Mouse (Mus musculus) liver, adult 2 months (tissue): ENCODE results near the gene Tnrc6a. TPM values are rescaled to one million over a fixed set of nuclear protein-coding genes. Genes with fewer than 3 reads are reported as not detected.

Experiments used
- DNase-seq: peaks from one replicate; pipeline ENCODE4 v3.0.0-alpha.2; 2011; ENCODE audit warnings: low read depth, low spot score; ENCODE audit errors: extremely low read depth
- H3K27ac ChIP-seq: fragments of 200-500 bp; replicated peaks from 2 replicates; pipeline ENCODE4 v1.5.1; 2012; ENCODE audit warnings: low read depth, mild to moderate bottlenecking, control low read depth, inconsistent platforms, low read length; ENCODE audit not compliant: insufficient read depth
- H3K27me3 ChIP-seq: fragments of 200-500 bp; 2 replicates; pipeline ENCODE4 v1.6.1; 2012; ENCODE audit warnings: mild to moderate bottlenecking, moderate library complexity, low read length, inconsistent platforms; ENCODE audit not compliant: control insufficient read depth, insufficient read depth
- H3K36me3 ChIP-seq: fragments of 200-500 bp; 2 replicates; pipeline ENCODE4 v1.6.1; 2012; ENCODE audit warnings: low read length, inconsistent platforms; ENCODE audit not compliant: control insufficient read depth, insufficient read depth
- H3K4me1 ChIP-seq: fragments of 200-500 bp; 2 replicates; pipeline ENCODE4 v1.6.1; 2011; ENCODE audit warnings: low read length; ENCODE audit not compliant: control insufficient read depth, insufficient read depth
- H3K4me3 ChIP-seq: fragments of 200-500 bp; 2 replicates; pipeline ENCODE4 v1.5.1; 2011; ENCODE audit warnings: low read depth, mild to moderate bottlenecking, control low read depth, low read length, moderate library complexity; ENCODE audit not compliant: insufficient read depth
- H3K79me2 ChIP-seq: fragments of 200-500 bp; 2 replicates; pipeline ENCODE4 v1.6.1; 2012; ENCODE audit warnings: inconsistent platforms, mild to moderate bottlenecking, low read length, moderate library complexity; ENCODE audit not compliant: control insufficient read depth, insufficient read depth
- H3K9ac ChIP-seq: fragments of 200-500 bp; 2 replicates; pipeline ENCODE4 v1.6.1; 2012; ENCODE audit warnings: low read depth, mild to moderate bottlenecking, control low read depth, inconsistent platforms, low read length
- CTCF ChIP-seq: fragments of 200-500 bp; IDR thresholded peaks from 2 replicates; pipeline ENCODE4 v1.5.1; 2011; ENCODE audit warnings: low read depth, low read length, control low read depth
- POLR2A ChIP-seq: fragments of 200-500 bp; IDR thresholded peaks from 2 replicates; pipeline ENCODE4 v1.6.1; 2011; ENCODE audit warnings: low read length, control low read depth; ENCODE audit not compliant: insufficient read depth; ENCODE audit errors: extremely low read depth
- WGBS: fragments of 180-500 bp; shearing (Covaris S2); methylation state at CpG from one replicate; pipeline ENCODE4 v1.1.7; 2018; 5-methylcytosine and 5-hydroxymethylcytosine counted together
- polyA plus RNA-seq: library from polyadenylated mRNA; depleted of rRNA; stranded (reverse); fragments of >200 nt; gene quantifications from 2 replicates; pipeline ENCODE4 v1.2.3, GENCODE M21; 2012
- total RNA-seq: library from RNA; depleted of rRNA; stranded (reverse); fragments of >200 nt; gene quantifications from 2 replicates; pipeline ENCODE4 v1.2.3, GENCODE M21; 2014

Tnrc6a gene
- total and polyA plus RNA-seq, 2 experiments, result 22.1 to 29.7 TPM

GRCm38 (mm10) chr7:123186463-123186862, 62.8 kb downstream of the Tnrc6a start:
- WGBS, result 64% methylated on average over 6 of the region's 6 CpGs
- TF ChIP-seq POLR2A, result no peak
- no peak for TF ChIP-seq CTCF
- DNase-seq, result no peak

GRCm38 (mm10) chr7:123187246-123187645, 63.6 kb downstream of the Tnrc6a start:
- no peak for TF ChIP-seq POLR2A
- TF ChIP-seq CTCF, result no peak
- H3K27me3 ChIP-seq, result no peaks in the 10 kb centered on the region
- WGBS, result 22% methylated on average over 4 of the region's 4 CpGs
- no peak overlapping the region for H3K4me3 ChIP-seq
- peak overlapping the region; percentile 56 for H3K27ac ChIP-seq
- H3K36me3 ChIP-seq, result peaks cover 70% of the 10 kb centered on the region
- H3K9ac ChIP-seq, result peak overlapping the region; percentile 23
- H3K4me1 ChIP-seq, result peaks cover 22% of the 10 kb centered on the region
- DNase-seq, result peak; percentile 95
- H3K79me2 ChIP-seq, result no peaks in the 10 kb centered on the region

More at GRCm38 (mm10) chr7:123186463-123186862, 62.8 kb downstream of the Tnrc6a start:
- Histone ChIP-seq H3K4me1 (peaks cover 14% of the 10 kb centered on the region), H3K79me2 (no peaks in the 10 kb centered on the region), H3K4me3 (no peak overlapping the region), H3K9ac (peak overlapping the region; percentile 15; the same call in 1 of the 2 replicates), H3K27me3 (no peaks in the 10 kb centered on the region), H3K36me3 (peaks cover 67% of the 10 kb centered on the region), H3K27ac (peak overlapping the region; percentile 60)

GRCm38 (mm10) chr7:123188462-123188861, 64.8 kb downstream of the Tnrc6a start:
- peaks cover 28% of the 10 kb centered on the region for H3K4me1 ChIP-seq
- no peaks in the 10 kb centered on the region for H3K79me2 ChIP-seq
- no peak for DNase-seq
- H3K9ac ChIP-seq, result no peak overlapping the region
- no peak overlapping the region for H3K27ac ChIP-seq
- WGBS, result 82% methylated on average over 3 of the region's 3 CpGs
- no peak overlapping the region for H3K4me3 ChIP-seq
- no peak for TF ChIP-seq POLR2A
- TF ChIP-seq CTCF, result no peak
- peaks cover 61% of the 10 kb centered on the region for H3K36me3 ChIP-seq
- no peaks in the 10 kb centered on the region for H3K27me3 ChIP-seq

- H3K27me3 ChIP-seq, result no peaks in the 10 kb centered on the region
- 94% methylated on average over 8 of the region's 8 CpGs for WGBS
- TF ChIP-seq CTCF (no peak), POLR2A (no peak)
- H3K27ac ChIP-seq, result no peak overlapping the region
- no peak overlapping the region for H3K4me3 ChIP-seq
- no peak overlapping the region for H3K9ac ChIP-seq
- H3K4me1 ChIP-seq, result peaks cover 31% of the 10 kb centered on the region
- DNase-seq, result no peak
- no peaks in the 10 kb centered on the region for H3K79me2 ChIP-seq
- H3K36me3 ChIP-seq, result peaks cover 50% of the 10 kb centered on the region
These were observed 66.1 kb downstream of the Tnrc6a start for GRCm38 (mm10) chr7:123189762-123190161.

- TF ChIP-seq POLR2A (no peak), CTCF (no peak)
- Histone ChIP-seq H3K36me3 (peaks cover 35% of the 10 kb centered on the region), H3K4me3 (no peak overlapping the region), H3K9ac (no peak overlapping the region), H3K79me2 (no peaks in the 10 kb centered on the region), H3K4me1 (peaks cover 25% of the 10 kb centered on the region), H3K27me3 (no peaks in the 10 kb centered on the region), H3K27ac (peak overlapping the region; percentile 64)
- 91% methylated on average over 5 of the region's 5 CpGs for WGBS
- no peak for DNase-seq
These were observed 68.0 kb downstream of the Tnrc6a start for GRCm38 (mm10) chr7:123191731-123192130.

GRCm38 (mm10) chr7:123193201-123193600, 69.5 kb downstream of the Tnrc6a start:
- 29% methylated on average over 12 of the region's 12 CpGs for WGBS
- H3K27me3 ChIP-seq, result no peaks in the 10 kb centered on the region
- H3K79me2 ChIP-seq, result no peaks in the 10 kb centered on the region
- TF ChIP-seq POLR2A (no peak), CTCF (peak; percentile 29; the same call in 1 of the 2 replicates)
- peak; percentile 85 for DNase-seq
- H3K36me3 ChIP-seq, result peaks cover 30% of the 10 kb centered on the region
- H3K27ac ChIP-seq, result peak overlapping the region; percentile 64
- no peak overlapping the region for H3K9ac ChIP-seq
- H3K4me3 ChIP-seq, result no peak overlapping the region
- peaks cover 21% of the 10 kb centered on the region for H3K4me1 ChIP-seq
